Mouse (Mus musculus) skeletal muscle tissue, adult 2 months (tissue): ENCODE measurements around the gene Plekha1.
A peak's percentile ranks its signal among the peaks of the same experiment; 100 is the strongest.

Experiments
- DNase-seq: peaks from one replicate; pipeline ENCODE4 v3.0.0-alpha.2; 2012; ENCODE audit warnings: low read depth, low spot score

Gene Plekha1

GRCm38 (mm10) chr7:130865613-130866591 lies at the start of gene Plekha1:
TSS of gene Plekha1 (plus strand) at chr7:130865756.
- DNase-seq: peak; percentile 97

GRCm38 (mm10) chr7:130816243-130816642 lies 49.3 kb upstream of the Plekha1 start:
- no peak for DNase-seq

GRCm38 (mm10) chr7:130818813-130819212 lies 46.7 kb upstream of the Plekha1 start:
- peak; percentile 21 for DNase-seq

GRCm38 (mm10) chr7:130819624-130820023 lies 45.9 kb upstream of the Plekha1 start:
- DNase-seq: peak; percentile 18

- DNase-seq: no peak
These were observed 41.6 kb upstream of the Plekha1 start for GRCm38 (mm10) chr7:130823992-130824391.

GRCm38 (mm10) chr7:130826343-130826742 lies 39.2 kb upstream of the Plekha1 start:
- DNase-seq: no peak

- peak; percentile 24 for DNase-seq
These were observed 38.1 kb upstream of the Plekha1 start for GRCm38 (mm10) chr7:130827431-130827830.

GRCm38 (mm10) chr7:130827844-130828403 lies 37.6 kb upstream of the Plekha1 start:
- no peak for DNase-seq

GRCm38 (mm10) chr7:130828475-130828874 lies 37.1 kb upstream of the Plekha1 start:
- DNase-seq: no peak

GRCm38 (mm10) chr7:130831586-130831985 lies 34.0 kb upstream of the Plekha1 start:
- DNase-seq: no peak

GRCm38 (mm10) chr7:130834299-130834698 lies 31.3 kb upstream of the Plekha1 start:
- DNase-seq: peak; percentile 95

GRCm38 (mm10) chr7:130834958-130835861 lies 30.3 kb upstream of the Plekha1 start:
- DNase-seq: peak; percentile 45

- DNase-seq: no peak
These were observed 29.5 kb upstream of the Plekha1 start for GRCm38 (mm10) chr7:130836066-130836465.

- no peak for DNase-seq
These were observed 27.5 kb upstream of the Plekha1 start for GRCm38 (mm10) chr7:130837941-130838657.

- DNase-seq: no peak
These were observed 26.9 kb upstream of the Plekha1 start for GRCm38 (mm10) chr7:130838658-130839025.

- no peak for DNase-seq
These were observed 26.0 kb upstream of the Plekha1 start for GRCm38 (mm10) chr7:130839380-130840100.

- DNase-seq: no peak
These were observed 18.3 kb upstream of the Plekha1 start for GRCm38 (mm10) chr7:130847164-130847718.

- no peak for DNase-seq
These were observed 10.8 kb upstream of the Plekha1 start for GRCm38 (mm10) chr7:130854684-130855292.

GRCm38 (mm10) chr7:130855681-130856080 lies 9.9 kb upstream of the Plekha1 start:
- DNase-seq: no peak

- no peak for DNase-seq
These were observed 7.6 kb upstream of the Plekha1 start for GRCm38 (mm10) chr7:130857973-130858372.
